Mouse (Mus musculus) right cerebral cortex, postnatal 36 days (tissue): ENCODE results near the gene Ptpn5.

Experiments
- DNase-seq, 2 experiments: peaks; one replicate each; pipeline ENCODE4 v3.0.0; 2022; ENCODE audit warnings: low spot score in 2 of 2, mixed read lengths in 1 of 2

Gene Ptpn5

GRCm38 (mm10) chr7:47056273-47056672 lies 77.2 kb downstream of the Ptpn5 start:
- no peak for DNase-seq

DNA sequence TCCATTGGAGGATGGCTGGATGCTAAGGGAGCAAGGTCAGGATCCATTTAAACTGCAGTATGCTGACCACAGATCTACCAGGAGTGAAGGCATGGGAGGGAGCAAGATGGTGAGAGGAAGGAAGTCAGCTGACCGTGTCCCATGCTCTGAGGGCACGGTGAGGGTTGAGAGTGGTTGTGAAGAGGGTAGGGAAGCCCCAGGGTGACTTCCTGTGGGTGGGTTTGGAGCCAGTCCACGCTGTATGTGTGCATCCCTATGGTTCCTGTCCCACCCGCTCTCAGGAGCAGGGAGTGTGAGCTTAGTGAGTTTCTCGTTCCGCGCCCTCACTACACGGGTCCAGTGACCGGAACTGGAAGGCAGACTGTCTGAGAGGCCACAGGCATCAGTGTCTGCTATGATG lies 77.7 kb downstream of the Ptpn5 start:
- DNase-seq: no peak

DNA sequence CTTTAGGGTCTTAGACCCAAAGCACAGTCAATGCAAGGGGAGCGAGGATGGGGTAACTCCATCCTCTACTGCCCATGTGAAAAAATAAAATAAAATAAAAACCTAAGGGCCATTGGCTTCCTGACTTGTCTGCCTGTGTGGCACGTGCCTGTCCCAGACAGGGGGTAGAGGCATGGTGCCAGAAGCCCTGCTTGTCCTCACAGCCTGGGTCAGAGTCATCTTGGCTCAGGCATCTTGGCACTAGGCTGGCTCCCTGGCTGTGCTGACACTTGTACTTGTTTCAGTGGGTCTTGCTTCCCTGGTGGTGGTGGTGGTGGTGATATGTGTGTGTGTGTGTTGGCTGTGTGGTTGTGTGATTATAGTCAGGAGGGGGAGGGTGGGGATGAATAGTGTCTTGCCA lies 78.8 kb downstream of the Ptpn5 start:
- DNase-seq: no peak

DNA sequence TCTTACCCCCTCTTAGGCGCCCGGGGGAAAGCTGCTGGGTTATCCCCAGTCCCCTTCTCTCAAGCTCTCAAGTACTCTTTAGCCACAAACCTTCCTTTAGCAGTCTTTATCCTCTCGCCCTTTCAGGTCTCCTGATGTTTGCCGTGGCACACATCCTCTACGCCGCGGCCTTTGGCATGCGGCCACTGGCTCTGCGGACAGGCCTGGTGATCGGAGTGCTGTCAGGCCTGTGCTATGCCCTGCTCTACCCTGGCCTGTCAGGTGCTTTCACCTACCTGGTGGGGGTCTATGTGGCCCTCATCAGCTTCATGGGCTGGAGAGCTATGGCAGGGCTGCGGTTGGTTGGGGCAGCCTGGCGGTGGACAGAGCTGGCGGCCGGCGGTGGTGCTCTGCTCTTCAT lies 80.2 kb downstream of the Ptpn5 start:
- no peak for DNase-seq

GRCm38 (mm10) chr7:47052276-47052675 lies 81.2 kb downstream of the Ptpn5 start:
- DNase-seq: no peak

- DNase-seq: no peak
Measured at GRCm38 (mm10) chr7:47051404-47052151, 81.9 kb downstream of the Ptpn5 start.

DNA sequence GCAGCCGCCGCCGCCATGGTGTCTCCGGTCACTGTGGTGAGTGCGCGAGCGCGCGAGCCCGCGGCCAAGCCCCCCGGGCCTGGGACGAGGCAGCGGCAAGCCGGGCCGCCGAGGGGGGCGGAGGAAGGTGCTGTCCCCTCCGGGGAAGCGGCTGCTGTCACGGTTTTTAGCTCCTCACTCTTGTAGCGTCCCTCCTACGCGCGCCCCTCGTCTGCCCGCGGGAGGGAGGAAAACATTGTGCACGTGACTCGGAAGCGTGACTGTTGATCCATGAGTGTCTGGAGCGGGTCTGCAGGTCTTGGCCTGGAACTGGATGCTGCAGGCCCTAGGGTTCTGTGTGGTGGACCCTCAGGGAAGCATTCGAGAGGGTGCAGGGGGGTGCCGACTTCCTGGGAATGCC lies 82.7 kb downstream of the Ptpn5 start:
- DNase-seq: peak; percentile 56 to 74

DNA sequence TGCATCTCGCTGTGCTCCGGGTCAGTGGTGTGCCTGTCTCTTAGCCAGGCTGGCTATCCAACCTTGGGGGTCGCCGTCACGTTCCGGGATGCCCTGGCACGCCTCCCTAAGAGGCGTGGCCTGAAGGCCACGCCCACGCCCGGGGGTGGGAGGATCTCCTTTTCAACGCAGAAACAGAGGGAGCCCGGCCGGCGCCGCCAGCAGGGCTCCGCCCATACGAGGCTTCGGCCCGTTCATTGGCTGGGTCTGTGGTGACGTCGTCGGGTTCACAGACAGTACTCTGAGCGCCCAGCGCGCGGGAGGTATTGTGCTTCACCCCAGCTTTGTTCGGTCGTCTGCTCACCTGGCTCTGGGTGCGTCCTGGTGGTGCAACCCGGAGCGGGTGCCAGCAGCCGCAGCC lies 83.1 kb downstream of the Ptpn5 start, which contains the start of gene Tmem86a:
Tmem86a (plus strand) TSS at position 236 of the 400 bp plus-strand sequence.
- peak; percentile 97 to 98 for DNase-seq

GRCm38 (mm10) chr7:47042823-47043490 lies 90.5 kb downstream of the Ptpn5 start:
- no peak for DNase-seq

- no peak for DNase-seq
Measured at GRCm38 (mm10) chr7:47042121-47042520, 91.4 kb downstream of the Ptpn5 start.

GRCm38 (mm10) chr7:47041706-47042105 lies 91.8 kb downstream of the Ptpn5 start:
- DNase-seq: no peak

DNA sequence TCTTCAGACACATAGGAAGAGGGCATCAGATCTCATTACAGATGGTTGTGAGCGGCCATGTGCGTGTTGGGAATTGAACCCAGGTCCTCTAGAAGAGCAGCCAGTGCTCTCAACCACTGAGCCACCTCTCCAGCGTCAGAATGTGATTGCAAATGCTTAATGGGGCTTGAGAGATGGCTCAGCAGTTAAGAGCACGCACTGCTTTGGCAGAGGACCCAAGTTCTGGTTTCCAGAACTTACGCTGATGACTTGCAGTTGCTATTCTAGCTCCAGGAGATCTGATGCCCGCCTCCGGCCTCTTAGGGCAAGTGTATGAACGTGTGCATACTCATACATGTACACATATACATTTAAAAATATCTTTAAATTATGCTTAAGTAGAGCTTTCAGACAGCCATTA lies 98.1 kb downstream of the Ptpn5 start:
- no peak for DNase-seq

GRCm38 (mm10) chr7:47034785-47035384 lies 98.6 kb downstream of the Ptpn5 start:
- no peak for DNase-seq

- no peak for DNase-seq
Measured at GRCm38 (mm10) chr7:47031371-47031770, 102.1 kb downstream of the Ptpn5 start.

DNA sequence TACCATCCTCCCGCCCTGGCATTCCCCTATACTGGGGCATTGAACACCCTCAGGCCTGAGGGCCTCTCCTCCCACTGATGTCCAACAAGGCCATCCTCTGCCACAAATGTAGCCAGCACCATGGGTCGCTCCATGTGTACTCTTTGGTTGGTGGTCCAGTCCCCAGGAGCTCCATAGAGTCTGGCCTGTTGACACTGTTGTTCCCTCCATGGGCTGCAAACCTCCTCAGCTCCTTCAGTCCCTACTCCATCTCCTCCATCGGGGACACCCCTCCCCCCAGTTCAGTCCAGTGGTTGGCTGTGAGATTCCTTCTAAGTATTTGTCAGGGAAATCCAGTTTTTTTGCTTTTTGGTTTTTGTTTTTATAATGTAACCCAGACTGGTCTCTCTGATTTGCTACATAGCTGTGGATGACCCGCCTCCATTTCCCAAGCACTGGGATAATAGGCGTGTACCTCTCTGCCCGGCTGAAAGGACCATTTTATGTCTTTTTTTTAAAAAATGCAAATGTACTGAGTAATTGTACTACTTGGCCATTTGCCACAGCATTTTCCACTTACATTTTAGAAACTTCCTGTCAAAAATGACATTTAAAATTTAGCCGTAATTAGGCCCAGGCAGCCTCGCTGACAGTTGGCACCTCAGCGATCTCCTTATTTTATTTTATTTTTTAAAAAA lies 102.8 kb downstream of the Ptpn5 start:
- no peak for DNase-seq
